8 mouse cellular contexts compared by ENCODE assay signal in the genomic region with DNA sequence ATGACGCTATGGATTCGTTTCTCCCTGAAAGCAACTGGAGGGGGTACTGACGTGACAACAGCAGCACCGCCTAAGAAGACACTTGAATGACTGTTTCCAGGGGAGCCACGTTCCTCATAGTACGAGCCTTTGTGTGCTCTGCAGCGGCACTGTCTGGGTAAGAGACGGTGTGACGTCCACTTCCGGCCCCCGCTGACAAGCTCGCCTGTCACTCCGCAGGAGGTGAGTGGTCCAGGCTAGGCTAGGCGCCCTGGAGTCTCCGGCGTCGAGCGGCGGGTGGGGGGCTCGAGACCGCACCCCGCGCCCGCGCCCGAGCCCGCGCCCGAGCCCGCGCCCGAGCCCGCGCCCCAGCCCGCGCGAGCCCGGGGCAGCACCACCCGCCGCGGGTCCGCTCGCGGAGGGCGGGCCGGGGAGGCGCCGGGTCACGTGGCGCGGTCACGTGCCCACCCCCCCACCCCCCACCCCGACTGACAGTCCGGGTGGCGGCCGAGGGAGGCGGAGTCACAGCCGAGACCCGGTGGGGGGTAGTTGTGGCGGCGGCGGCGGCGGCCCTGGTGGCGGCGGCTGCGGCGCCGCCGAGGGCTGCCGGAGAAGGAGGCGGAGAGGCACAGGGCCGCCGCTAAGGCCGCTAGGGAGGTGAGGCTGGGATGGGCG. TPM values are rescaled to one million over a fixed set of nuclear protein-coding genes. Genes with fewer than 3 reads are reported as not detected.
DNase-seq lines count a peak whose midpoint lies in the region; ATAC-seq and TF ChIP-seq lines count a peak whose summit lies in the region.

A gene (plus strand): TSS at position 77 of the 654 bp plus-strand sequence.

- no peaks in the 10 kb centered on the region for H3K9me3 ChIP-seq in embryonic facial prominence, embryonic 15.5 days (replicated peaks)
- no peaks in the 10 kb centered on the region for H3K9me3 ChIP-seq in limb, embryonic 13.5 days
- H3K9me3 ChIP-seq in midbrain, embryonic 15.5 days, result no peaks in the 10 kb centered on the region

- under 1% methylated on average over 44 of the region's 76 CpGs for WGBS in embryonic facial prominence, embryonic 15.5 days
- WGBS in limb, embryonic 13.5 days, result under 1% methylated on average over 27 of the region's 76 CpGs
- WGBS in midbrain, embryonic 15.5 days, result under 1% methylated on average over 51 of the region's 76 CpGs

- H3K27ac ChIP-seq in bone marrow macrophage, adult 2 months (ENCODE audit: insufficient read depth, low read depth, low read length), result peak within 1 kb of the TSS; percentile 82
- peak within 1 kb of the TSS; percentile 98 for H3K27ac ChIP-seq in embryonic facial prominence, embryonic 15.5 days (replicated peaks)
- peak within 1 kb of the TSS; percentile 96 for H3K27ac ChIP-seq in limb, embryonic 13.5 days
- H3K27ac ChIP-seq in midbrain, embryonic 15.5 days, result peak within 1 kb of the TSS; percentile 99

- TF ChIP-seq CTCF in bone marrow macrophage, adult 2 months (IDR thresholded peaks at IDR 0.05; ENCODE audit: low read depth, low read length), result no peak

- H3K4me3 ChIP-seq in bone marrow macrophage, adult 2 months (ENCODE audit: insufficient read depth, low read length), result peak within 1 kb of the TSS; percentile 91
- H3K4me3 ChIP-seq in embryonic facial prominence, embryonic 15.5 days (replicated peaks), result peak within 1 kb of the TSS; percentile 93
- H3K4me3 ChIP-seq in limb, embryonic 13.5 days, result peak within 1 kb of the TSS; percentile 86
- H3K4me3 ChIP-seq in midbrain, embryonic 15.5 days, result peak within 1 kb of the TSS; percentile 70

- TF ChIP-seq POLR2A in bone marrow macrophage, adult 2 months (IDR thresholded peaks at IDR 0.05; ENCODE audit: borderline replicate concordance, low read depth, low read length), result no peak

- DNase-seq in A20 (ENCODE audit: low read depth, low spot score), result peak; percentile 87
- peak; percentile 86 to 89 for DNase-seq in heart, adult 9 months (ENCODE audit: low spot score in 2 of 2)
- DNase-seq in kidney, adult 9 months, result peak; percentile 81
- peak; percentile 77 to 79 for DNase-seq in spleen, adult 18-20 months

- H3K4me2 ChIP-seq in embryonic facial prominence, embryonic 15.5 days (replicated peaks), result peak within 1 kb of the TSS; percentile 58
- H3K4me2 ChIP-seq in limb, embryonic 13.5 days (replicated peaks), result peak within 1 kb of the TSS; percentile 88
- peak within 1 kb of the TSS; percentile 82 for H3K4me2 ChIP-seq in midbrain, embryonic 15.5 days

- peaks cover 12% of the 10 kb centered on the region for H3K4me1 ChIP-seq in bone marrow macrophage, adult 2 months (ENCODE audit: control insufficient read depth, insufficient read depth, low read length)
- H3K4me1 ChIP-seq in embryonic facial prominence, embryonic 15.5 days, result peaks cover 19% of the 10 kb centered on the region
- H3K4me1 ChIP-seq in limb, embryonic 13.5 days, result peaks cover 22% of the 10 kb centered on the region
- peaks cover 28% of the 10 kb centered on the region for H3K4me1 ChIP-seq in midbrain, embryonic 15.5 days

- H3K27me3 ChIP-seq in embryonic facial prominence, embryonic 15.5 days, result no peaks in the 10 kb centered on the region
- peaks cover 6% of the 10 kb centered on the region; the same call in 1 of the 2 replicates for H3K27me3 ChIP-seq in limb, embryonic 13.5 days
- H3K27me3 ChIP-seq in midbrain, embryonic 15.5 days (replicated peaks), result 0 out of 2 replicates have a peak, but pooled peaks cover 2% of the 10 kb centered on the region

- peak; percentile 95 for ATAC-seq in embryonic facial prominence, embryonic 15.5 days (ENCODE audit: insufficient number of reproducible peaks, low FRiP score, low TSS enrichment, low read depth)
- peak; percentile 93 for ATAC-seq in limb, embryonic 13.5 days (ENCODE audit: low FRiP score, low read depth)
- peak; percentile 99 for ATAC-seq in midbrain, embryonic 15.5 days (replicated peaks)

- peaks cover 3% of the 10 kb centered on the region; the same call in 1 of the 2 replicates for H3K36me3 ChIP-seq in embryonic facial prominence, embryonic 15.5 days
- H3K36me3 ChIP-seq in limb, embryonic 13.5 days, result peaks cover 18% of the 10 kb centered on the region
- no peaks in the 10 kb centered on the region for H3K36me3 ChIP-seq in midbrain, embryonic 15.5 days (replicated peaks)

- H3K9ac ChIP-seq in embryonic facial prominence, embryonic 15.5 days, result peak within 1 kb of the TSS; percentile 96
- peak within 1 kb of the TSS; percentile 96 for H3K9ac ChIP-seq in limb, embryonic 13.5 days
- H3K9ac ChIP-seq in midbrain, embryonic 15.5 days, result peak within 1 kb of the TSS; percentile 89

RNA-seq across cellular contexts. Expression of the gene that starts here (rescaled TPM):
- polyA plus RNA-seq in bone marrow macrophage, adult 2 months (2012; ENCODE audit: insufficient read depth, insufficient read length, missing spikeins), result 40.6 and 42.9 TPM in 2 replicates
- polyA plus RNA-seq in embryonic facial prominence, embryonic 15.5 days (2015; fragmentation: Nextera tagmentation; extraction: Ambion mirVana), result 89.8 and 101 TPM in 2 replicates
- polyA plus RNA-seq in limb, embryonic 13.5 days (2015; fragmentation: Nextera tagmentation; extraction: Ambion mirVana), result 111 and 114 TPM in 2 replicates
- 164 and 166 TPM in 2 replicates for polyA plus RNA-seq in midbrain, embryonic 15.5 days (2015; fragmentation: Nextera tagmentation; extraction: Ambion mirVana)

Comparison
In these comparisons a context has a peak if more than half of its experiments do, and no peak if none do; other contexts are left out.
1. Peak in every context shown above with its lines: DNase-seq, ATAC-seq, H3K4me3 ChIP-seq and H3K27ac ChIP-seq.